Mouse (Mus musculus): ENCODE results near the gene Ing3. TPM values are rescaled to one million over a fixed set of nuclear protein-coding genes. Genes with fewer than 3 reads are reported as not detected.

Ing3 gene
- polyA plus RNA-seq, 1 experiment from 2014 or later = 38.7 TPM

Other genes starting within 250 kb of the Ing3 start
- 78.1 and 80.1 TPM in 2 replicates for gene Tspan12, start 97.1 kb upstream of the Ing3 start, polyA plus RNA-seq (2015; fragmentation: Nextera tagmentation; extraction: Ambion mirVana)
- 2.7 and 3.6 TPM in 2 replicates for gene Cped1, start 36.3 kb downstream of the Ing3 start, polyA plus RNA-seq (2015; fragmentation: Nextera tagmentation; extraction: Ambion mirVana)